Mouse (Mus musculus): ENCODE measurements around the gene Rxfp4.

The Rxfp4 gene

DNA sequence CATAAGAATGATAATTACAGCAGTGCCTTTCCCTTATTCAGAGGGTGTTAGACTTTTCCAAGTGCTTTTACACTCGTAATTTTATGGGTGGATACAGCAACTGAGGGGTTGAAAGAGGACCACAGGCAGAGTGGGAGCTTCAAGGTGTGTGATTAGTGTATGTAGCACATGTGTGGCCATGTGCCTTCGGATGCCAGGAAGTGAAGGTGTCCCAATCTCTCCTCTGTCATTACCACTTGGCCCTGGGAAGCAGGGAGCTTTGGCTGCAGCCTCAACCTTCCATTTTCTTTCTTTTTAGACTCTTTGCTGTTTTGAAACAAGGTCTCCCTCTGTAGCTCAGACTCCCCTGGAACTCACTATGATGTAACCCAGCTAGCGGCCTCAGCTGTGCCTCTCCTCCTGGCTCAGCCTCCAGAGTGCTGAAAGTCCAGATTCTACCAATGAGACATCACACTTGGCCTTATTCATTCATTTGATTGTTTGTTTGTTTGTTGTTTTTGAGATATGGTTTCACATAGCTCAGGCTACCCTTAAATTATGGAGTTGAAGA is 35.9 kb downstream of the Rxfp4 start:
- intact Hi-C loops (cut with DNase I) = no loop called here

DNA sequence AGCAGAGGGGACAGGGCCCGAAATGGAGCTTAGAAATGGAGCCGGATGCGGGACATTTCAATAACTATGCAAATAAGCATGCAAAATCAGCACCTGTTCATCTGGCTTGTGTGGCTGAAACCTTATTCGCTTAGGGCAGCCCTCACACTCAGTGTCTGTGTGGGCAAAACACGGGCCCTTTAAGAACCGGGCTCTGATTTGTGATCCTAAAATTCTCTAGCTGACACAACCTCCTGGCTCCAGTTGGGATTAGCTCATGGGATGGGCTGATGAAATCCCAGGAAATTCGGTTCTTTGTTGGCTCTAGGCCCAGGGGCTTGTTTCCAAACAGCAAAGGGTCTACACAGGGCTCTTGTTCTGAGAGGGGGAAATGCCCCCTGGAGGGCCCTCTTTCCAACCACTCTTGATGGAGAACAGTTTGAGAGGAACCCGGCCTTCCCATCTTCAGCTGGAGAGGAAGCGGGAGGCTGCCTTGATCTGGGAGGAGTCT is 37.0 kb downstream of the Rxfp4 start:
- intact Hi-C loops (cut with DNase I) = no loop called here

DNA sequence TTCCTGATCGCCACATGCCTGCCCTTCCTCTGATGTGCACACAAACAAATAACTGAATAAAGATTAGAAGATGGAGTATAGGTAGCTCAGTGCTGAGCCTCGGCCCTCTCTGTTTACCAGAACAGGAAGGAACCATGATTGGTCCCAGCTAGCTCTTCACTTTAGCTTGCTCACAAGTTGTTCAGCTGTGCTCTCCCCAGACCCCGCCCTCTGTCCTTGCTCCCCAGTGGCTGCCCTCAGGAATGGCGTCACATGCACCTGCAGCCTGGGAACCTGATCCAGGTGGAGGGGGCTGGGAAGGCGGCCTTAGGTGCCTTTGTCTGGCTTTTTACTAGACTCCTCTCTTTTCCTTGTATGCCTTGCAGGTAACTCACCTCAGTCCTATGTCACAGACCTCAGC is 37.8 kb downstream of the Rxfp4 start:
- intact Hi-C loops (cut with DNase I) = no loop called here

DNA sequence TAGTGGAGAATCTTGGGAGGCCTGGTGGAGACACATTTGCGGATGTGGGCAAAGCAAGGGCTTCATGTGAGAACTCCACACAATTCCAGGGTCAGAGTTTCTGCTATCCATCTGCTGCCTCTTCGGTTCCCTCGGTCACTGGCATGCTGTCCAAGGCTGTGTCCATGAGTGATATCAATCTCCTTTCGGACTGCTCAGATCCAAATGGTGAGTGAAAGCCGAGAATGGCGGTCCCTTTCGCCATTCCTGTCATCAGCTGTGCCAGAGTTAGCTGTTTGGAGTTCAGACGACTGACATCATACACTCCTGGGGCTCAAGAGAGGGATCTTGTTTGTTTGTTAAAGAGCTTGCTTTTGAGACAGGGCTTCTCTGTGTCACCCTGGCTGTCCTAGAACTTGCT is 38.5 kb downstream of the Rxfp4 start:
- intact Hi-C loops (cut with DNase I) = no loop called here

DNA sequence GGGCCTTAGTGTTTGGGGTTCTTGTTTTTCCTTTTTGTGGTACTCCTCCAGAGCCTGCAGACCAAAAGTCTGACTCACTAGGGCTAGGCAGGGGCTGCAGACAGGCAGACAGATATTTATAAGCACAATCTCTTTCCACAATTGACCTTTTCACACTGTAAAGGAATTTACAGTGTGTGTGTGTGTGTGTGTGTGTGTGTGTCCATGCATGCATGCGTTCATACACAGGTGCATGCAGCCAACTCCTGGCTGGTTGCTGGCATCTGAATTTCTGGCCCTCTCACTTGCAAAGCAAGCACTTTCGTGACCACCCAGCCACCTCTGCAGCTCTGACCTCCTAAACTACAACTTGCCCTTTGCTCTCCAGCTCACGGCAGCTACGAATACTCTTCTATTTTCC is 43.9 kb downstream of the Rxfp4 start:
- intact Hi-C loops (cut with DNase I) = no loop called here

DNA sequence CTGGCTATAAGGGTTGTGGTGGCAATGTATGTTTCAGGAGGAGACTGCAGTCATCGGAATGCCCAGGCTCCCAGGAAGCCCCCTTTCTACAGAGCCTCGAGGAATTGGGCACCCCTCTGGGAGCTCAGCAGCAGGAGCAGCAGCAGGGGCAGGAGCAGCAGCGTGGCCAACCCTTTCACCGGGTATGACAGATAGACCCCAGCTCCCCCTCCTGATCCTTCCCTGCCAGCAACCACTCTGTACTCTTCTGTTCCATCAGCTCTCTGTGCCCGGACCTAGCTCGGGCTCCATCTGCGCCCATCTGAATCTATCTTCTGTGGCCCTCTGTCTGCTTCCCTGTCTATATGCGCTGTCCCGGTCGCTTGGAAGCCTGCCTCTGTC is 45.2 kb downstream of the Rxfp4 start:
- intact Hi-C loops (cut with DNase I) = loop anchor here (2.0 kb wide), 1 partner anchor 31 kb away; no protein-coding TSS in a partner anchor

DNA sequence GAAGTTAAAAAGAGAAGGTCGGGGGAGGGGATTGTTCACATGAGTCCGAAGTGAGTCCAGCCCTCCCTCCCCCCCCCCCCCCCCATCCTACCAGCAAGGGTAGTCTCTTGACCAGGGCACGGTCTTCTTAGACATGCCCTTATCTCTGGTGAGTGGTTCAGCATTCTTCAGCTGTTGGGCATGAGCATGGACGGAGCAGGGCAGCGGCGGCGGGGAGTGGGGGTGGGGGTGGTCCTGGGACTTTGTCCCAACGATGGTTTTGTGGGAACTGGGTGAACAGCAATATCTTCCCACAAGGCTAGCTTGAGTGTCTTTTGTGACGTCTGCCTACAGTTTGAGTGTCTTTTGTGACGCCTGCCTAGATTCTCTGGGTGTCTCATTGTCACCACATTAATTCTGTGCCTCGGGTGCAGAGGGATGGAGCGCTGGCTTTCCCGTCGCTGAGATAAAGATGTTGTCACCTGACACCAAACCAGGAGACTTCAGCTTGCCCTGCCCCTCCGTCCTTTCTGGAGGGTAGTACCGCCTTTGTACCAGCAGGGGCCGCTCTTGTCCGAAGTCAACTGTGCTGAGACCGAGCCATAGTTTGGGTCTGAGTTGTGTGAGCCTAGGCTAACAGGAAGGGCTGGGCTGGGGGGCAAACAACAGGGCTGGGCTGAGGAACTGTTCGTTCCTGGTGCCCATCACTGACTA is 45.7 kb downstream of the Rxfp4 start:
- intact Hi-C loops (cut with DNase I) = loop anchor here (2.0 kb wide), 1 partner anchor 32 kb away; no protein-coding TSS in a partner anchor

DNA sequence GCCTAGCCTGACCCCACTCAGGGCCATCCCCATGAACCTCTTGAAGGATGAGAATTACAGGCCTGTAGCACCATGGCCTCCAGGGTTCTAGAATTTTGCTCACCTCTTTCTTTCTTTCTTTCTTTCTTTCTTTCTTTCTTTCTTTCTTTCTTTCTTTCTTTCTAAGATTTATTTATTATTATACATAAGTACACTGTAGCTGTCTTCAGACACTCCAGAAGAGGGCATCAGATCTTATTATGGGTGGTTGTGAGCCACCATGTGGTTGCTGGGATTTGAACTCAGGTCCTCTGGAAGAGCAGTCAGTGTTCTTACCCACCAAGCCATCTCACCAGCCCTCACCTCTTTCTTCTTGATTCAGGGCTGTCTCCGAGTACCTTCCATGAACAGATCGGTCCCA is 47.3 kb downstream of the Rxfp4 start, which contains the start of gene Arhgef2:
TSS of gene Arhgef2 (plus strand) at position 301 of the 400 bp plus-strand sequence.
- intact Hi-C loops (cut with DNase I) = loop anchor here (2.0 kb wide), 1 partner anchor 33 kb away; no protein-coding TSS in a partner anchor

DNA sequence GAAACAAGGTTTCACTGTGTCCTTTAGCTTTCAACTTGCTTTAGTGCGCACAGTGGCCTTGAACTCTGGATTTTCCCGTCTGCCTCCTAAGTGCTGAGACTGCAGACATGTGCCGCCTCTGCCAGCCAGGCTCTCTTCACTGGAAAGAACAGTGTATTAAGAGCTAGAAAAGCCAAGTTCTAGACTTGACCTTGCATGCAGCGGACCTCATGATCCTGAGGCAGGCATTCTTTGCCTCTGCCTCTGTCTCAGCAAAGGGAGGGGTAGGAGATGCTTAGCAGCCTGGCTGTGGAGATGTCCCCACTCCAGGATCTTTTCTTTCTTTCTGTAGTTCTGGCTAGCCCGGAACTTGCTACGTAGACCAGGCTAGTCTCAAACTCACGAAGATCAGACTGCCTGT is 48.1 kb downstream of the Rxfp4 start:
- intact Hi-C loops (cut with DNase I) = loop anchor here (5.0 kb wide), 1 partner anchor 63 kb away; no protein-coding TSS in a partner anchor

DNA sequence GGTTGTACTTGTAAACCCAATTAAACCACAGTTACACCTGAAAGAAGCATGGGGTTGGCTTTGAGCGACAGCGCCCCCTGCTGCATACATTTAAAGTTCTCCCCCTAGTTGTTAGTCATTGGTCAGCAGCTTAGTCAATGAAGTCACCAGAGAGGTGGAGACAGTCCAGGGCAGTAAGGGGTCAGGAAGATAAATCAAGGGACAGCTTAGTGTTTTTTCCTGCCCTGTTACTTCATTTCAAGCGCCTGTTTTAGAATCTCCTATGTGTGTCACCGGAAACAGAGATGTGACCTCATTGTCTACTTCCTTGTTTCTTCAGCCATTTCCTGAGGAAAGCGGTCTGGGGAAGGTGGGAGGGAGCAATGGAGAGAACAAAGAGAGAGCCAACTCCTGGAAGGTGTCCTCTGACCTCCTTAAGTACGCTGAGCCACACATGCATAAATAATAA is 49.2 kb downstream of the Rxfp4 start:
- intact Hi-C loops (cut with DNase I) = loop anchor here (5.0 kb wide), 1 partner anchor 61 kb away; no protein-coding TSS in a partner anchor

DNA sequence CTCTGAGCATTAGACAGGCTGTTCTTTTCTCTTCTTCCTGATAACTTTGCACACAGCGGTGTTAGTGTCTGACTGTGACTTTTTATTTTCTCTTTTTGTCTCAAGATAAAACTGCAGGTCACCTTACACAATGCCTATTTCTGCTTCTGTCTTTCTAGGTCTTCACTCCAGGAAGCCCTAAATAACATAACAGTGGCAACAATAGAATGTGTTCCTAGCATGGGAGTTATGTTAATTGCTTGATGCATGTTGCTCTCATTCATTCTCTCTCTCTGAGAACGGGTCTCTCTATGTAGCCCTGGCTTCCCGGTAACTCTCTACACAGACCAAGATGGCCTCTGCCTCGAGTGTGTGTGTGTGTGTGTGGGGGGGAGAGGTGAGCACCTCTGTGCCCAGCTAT is 50.5 kb downstream of the Rxfp4 start:
- intact Hi-C loops (cut with DNase I) = loop anchor here (5.0 kb wide), 1 partner anchor 60 kb away; no protein-coding TSS in a partner anchor

Data from adrenal gland (tissue).